Mouse (Mus musculus): ENCODE results near the gene Gm3411.
"Not testable (repeated sequence)": the region's sequence is repeated elsewhere in the genome, so short reads cannot be mapped to it uniquely, and the experiment has no call there.

The Gm3411 gene

DNA sequence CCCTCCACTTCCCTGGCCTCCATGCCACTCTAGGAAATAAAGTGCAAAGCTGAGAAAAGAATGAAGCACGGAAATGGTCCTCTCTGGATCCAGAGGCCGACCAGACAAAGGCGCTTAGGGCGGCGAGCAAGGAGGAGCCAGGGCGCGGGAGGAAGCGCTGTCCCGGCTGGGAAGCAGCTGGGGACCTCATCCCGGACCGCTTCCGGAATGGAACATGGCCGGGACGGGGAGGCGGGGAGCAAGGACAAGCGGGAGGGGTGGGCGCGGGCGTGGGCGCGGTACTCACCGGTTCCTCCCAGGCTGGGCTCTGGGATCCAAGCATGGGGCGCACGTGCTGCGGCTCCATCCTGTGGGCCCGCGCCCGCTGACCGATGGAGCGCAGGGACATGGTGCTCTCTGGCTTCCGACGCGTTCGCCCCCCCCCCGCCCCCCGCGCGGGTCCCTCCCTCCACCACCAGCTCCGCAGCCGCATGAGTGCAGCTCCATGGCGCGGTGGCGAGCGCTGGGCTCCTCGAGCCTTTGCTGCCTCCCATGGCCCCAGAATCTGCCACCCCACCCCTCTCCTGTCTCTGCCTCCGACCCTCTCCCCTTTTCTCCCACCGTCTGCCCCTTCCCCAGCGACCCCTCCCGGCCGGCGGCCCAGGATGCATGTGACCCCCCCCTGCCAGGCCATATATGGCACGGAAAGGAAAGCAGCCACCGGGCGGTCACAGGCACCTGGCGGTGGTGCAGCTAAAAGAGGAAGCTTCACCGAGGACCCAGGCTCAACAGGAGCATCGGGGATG is at the start of gene Gm3411:
Gene Gm3411, minus strand, starts transcription at position 320 of the 785 bp plus-strand sequence.
- in situ Hi-C loops (cut with MboI; ENCODE audit: unreplicated experiment in 2 of 2), result not testable (repeated sequence)

- in situ Hi-C loops (cut with MboI; ENCODE audit: unreplicated experiment in 2 of 2), result not testable (repeated sequence)
These were observed 17.7 kb upstream of the Gm3411 start, which contains the start of gene Gm21103 for GRCm38 (mm10) chr14:6304743-6305142. Gene Gm21103 (minus strand): TSS chr14:6304843.

- in situ Hi-C loops (cut with MboI; ENCODE audit: unreplicated experiment in 2 of 2), result not testable (repeated sequence)
These were observed 67.9 kb downstream of the Gm3411 start, which contains the start of gene Gm21560 for GRCm38 (mm10) chr14:6219192-6219591. Gene Gm21560 (minus strand): TSS chr14:6219292.

All from v-Abl transformed pro-B cells (cell line).